Mouse (Mus musculus): Measurements from ENCODE around the gene Bcl2l13.

- no peak for TF ChIP-seq POLR2A (IDR thresholded peaks at IDR 0.05; ENCODE audit: low read depth, low read length)
- TF ChIP-seq CTCF (IDR thresholded peaks at IDR 0.05; ENCODE audit: borderline replicate concordance, insufficient read depth, low read length), result no peak
Observed at GRCm38 (mm10) chr6:120799581-120800041, 36.4 kb upstream of the Bcl2l13 start.
